Mouse (Mus musculus) c-Kit-positive CD71-positive TER-119-positive erythroid progenitor cells, embryonic 14.5 days (primary cell): Measurements from ENCODE around the gene Inpp5b.
"Not testable (repeated sequence)": the region's sequence is repeated elsewhere in the genome, so short reads cannot be mapped to it uniquely, and the experiment has no call there.

Experiments used
- DNase-seq: peaks from one replicate; pipeline ENCODE4 v3.0.0-alpha.2; 2013; ENCODE audit warnings: low spot score

Gene Inpp5b

GRCm38 (mm10) chr4:124709961-124710446 lies 31.6 kb upstream of the Inpp5b start:
- DNase-seq, result no peak

- peak; percentile 64 for DNase-seq
These were observed 30.8 kb upstream of the Inpp5b start for GRCm38 (mm10) chr4:124710776-124711291.

GRCm38 (mm10) chr4:124712618-124713017 lies 29.0 kb upstream of the Inpp5b start:
- DNase-seq, result peak; percentile 73

GRCm38 (mm10) chr4:124713850-124714249 lies 27.8 kb upstream of the Inpp5b start:
- DNase-seq, result not testable (repeated sequence)

- peak; percentile 92 for DNase-seq
These were observed 26.8 kb upstream of the Inpp5b start, which contains the start of gene Sf3a3 for GRCm38 (mm10) chr4:124714545-124715481. Gene Sf3a3, plus strand, starts transcription at chr4:124714776.

GRCm38 (mm10) chr4:124719101-124719500 lies 22.5 kb upstream of the Inpp5b start:
- DNase-seq, result no peak

GRCm38 (mm10) chr4:124726121-124726520 lies 15.5 kb upstream of the Inpp5b start:
- no peak for DNase-seq

- no peak for DNase-seq
These were observed 4.7 kb upstream of the Inpp5b start for GRCm38 (mm10) chr4:124736952-124737351.

- no peak for DNase-seq
These were observed 4.2 kb upstream of the Inpp5b start for GRCm38 (mm10) chr4:124737486-124737885.

GRCm38 (mm10) chr4:124738013-124738412 lies 3.6 kb upstream of the Inpp5b start:
- no peak for DNase-seq

GRCm38 (mm10) chr4:124738783-124739182 lies 2.9 kb upstream of the Inpp5b start:
- no peak for DNase-seq

- no peak for DNase-seq
These were observed 1.2 kb downstream of the Inpp5b start for GRCm38 (mm10) chr4:124742839-124743238.

- DNase-seq, result no peak
These were observed 4.9 kb downstream of the Inpp5b start for GRCm38 (mm10) chr4:124746577-124746976.

- DNase-seq, result no peak
These were observed 6.2 kb downstream of the Inpp5b start for GRCm38 (mm10) chr4:124747851-124748250.

- DNase-seq, result peak; percentile 98
These were observed 9.9 kb downstream of the Inpp5b start for GRCm38 (mm10) chr4:124751300-124752250.

- DNase-seq, result peak; percentile 78
These were observed 10.9 kb downstream of the Inpp5b start for GRCm38 (mm10) chr4:124752281-124753199.

GRCm38 (mm10) chr4:124755526-124755925 lies 13.9 kb downstream of the Inpp5b start:
- no peak for DNase-seq

- no peak for DNase-seq
These were observed 17.7 kb downstream of the Inpp5b start for GRCm38 (mm10) chr4:124759305-124759811.

GRCm38 (mm10) chr4:124761201-124761600 lies 19.6 kb downstream of the Inpp5b start:
- no peak for DNase-seq

GRCm38 (mm10) chr4:124762858-124763452 lies 21.3 kb downstream of the Inpp5b start:
- DNase-seq, result no peak
